Mouse (Mus musculus) liver, adult 2 months (tissue): Measurements from ENCODE around the gene Nr4a1. TPM values are rescaled to one million over a fixed set of nuclear protein-coding genes. Genes with fewer than 3 reads are reported as not detected.

ENCODE experiments used
- DNase-seq: peaks from one replicate; pipeline ENCODE4 v3.0.0-alpha.2; 2011; ENCODE audit warnings: low read depth, low spot score; ENCODE audit errors: extremely low read depth
- H3K27ac ChIP-seq: fragments of 200-500 bp; replicated peaks from 2 replicates; pipeline ENCODE4 v1.5.1; 2012; ENCODE audit warnings: low read depth, mild to moderate bottlenecking, control low read depth, inconsistent platforms, low read length; ENCODE audit not compliant: insufficient read depth
- H3K27me3 ChIP-seq: fragments of 200-500 bp; 2 replicates; pipeline ENCODE4 v1.6.1; 2012; ENCODE audit warnings: mild to moderate bottlenecking, moderate library complexity, low read length, inconsistent platforms; ENCODE audit not compliant: control insufficient read depth, insufficient read depth
- H3K36me3 ChIP-seq: fragments of 200-500 bp; 2 replicates; pipeline ENCODE4 v1.6.1; 2012; ENCODE audit warnings: low read length, inconsistent platforms; ENCODE audit not compliant: control insufficient read depth, insufficient read depth
- H3K4me1 ChIP-seq: fragments of 200-500 bp; 2 replicates; pipeline ENCODE4 v1.6.1; 2011; ENCODE audit warnings: low read length; ENCODE audit not compliant: control insufficient read depth, insufficient read depth
- H3K4me3 ChIP-seq: fragments of 200-500 bp; 2 replicates; pipeline ENCODE4 v1.5.1; 2011; ENCODE audit warnings: low read depth, mild to moderate bottlenecking, control low read depth, low read length, moderate library complexity; ENCODE audit not compliant: insufficient read depth
- H3K79me2 ChIP-seq: fragments of 200-500 bp; 2 replicates; pipeline ENCODE4 v1.6.1; 2012; ENCODE audit warnings: inconsistent platforms, mild to moderate bottlenecking, low read length, moderate library complexity; ENCODE audit not compliant: control insufficient read depth, insufficient read depth
- H3K9ac ChIP-seq: fragments of 200-500 bp; 2 replicates; pipeline ENCODE4 v1.6.1; 2012; ENCODE audit warnings: low read depth, mild to moderate bottlenecking, control low read depth, inconsistent platforms, low read length
- CTCF ChIP-seq: fragments of 200-500 bp; IDR thresholded peaks from 2 replicates; pipeline ENCODE4 v1.5.1; 2011; ENCODE audit warnings: low read depth, low read length, control low read depth
- POLR2A ChIP-seq: fragments of 200-500 bp; IDR thresholded peaks from 2 replicates; pipeline ENCODE4 v1.6.1; 2011; ENCODE audit warnings: low read length, control low read depth; ENCODE audit not compliant: insufficient read depth; ENCODE audit errors: extremely low read depth
- WGBS: fragments of 180-500 bp; shearing (Covaris S2); methylation state at CpG from one replicate; pipeline ENCODE4 v1.1.7; 2018; 5-methylcytosine and 5-hydroxymethylcytosine counted together
- polyA plus RNA-seq: library from polyadenylated mRNA; depleted of rRNA; stranded (reverse); fragments of >200 nt; gene quantifications from 2 replicates; pipeline ENCODE4 v1.2.3, GENCODE M21; 2012
- total RNA-seq: library from RNA; depleted of rRNA; stranded (reverse); fragments of >200 nt; gene quantifications from 2 replicates; pipeline ENCODE4 v1.2.3, GENCODE M21; 2014

The Nr4a1 gene
- total and polyA plus RNA-seq, 2 experiments = 0.18 to 0.89 TPM

DNA sequence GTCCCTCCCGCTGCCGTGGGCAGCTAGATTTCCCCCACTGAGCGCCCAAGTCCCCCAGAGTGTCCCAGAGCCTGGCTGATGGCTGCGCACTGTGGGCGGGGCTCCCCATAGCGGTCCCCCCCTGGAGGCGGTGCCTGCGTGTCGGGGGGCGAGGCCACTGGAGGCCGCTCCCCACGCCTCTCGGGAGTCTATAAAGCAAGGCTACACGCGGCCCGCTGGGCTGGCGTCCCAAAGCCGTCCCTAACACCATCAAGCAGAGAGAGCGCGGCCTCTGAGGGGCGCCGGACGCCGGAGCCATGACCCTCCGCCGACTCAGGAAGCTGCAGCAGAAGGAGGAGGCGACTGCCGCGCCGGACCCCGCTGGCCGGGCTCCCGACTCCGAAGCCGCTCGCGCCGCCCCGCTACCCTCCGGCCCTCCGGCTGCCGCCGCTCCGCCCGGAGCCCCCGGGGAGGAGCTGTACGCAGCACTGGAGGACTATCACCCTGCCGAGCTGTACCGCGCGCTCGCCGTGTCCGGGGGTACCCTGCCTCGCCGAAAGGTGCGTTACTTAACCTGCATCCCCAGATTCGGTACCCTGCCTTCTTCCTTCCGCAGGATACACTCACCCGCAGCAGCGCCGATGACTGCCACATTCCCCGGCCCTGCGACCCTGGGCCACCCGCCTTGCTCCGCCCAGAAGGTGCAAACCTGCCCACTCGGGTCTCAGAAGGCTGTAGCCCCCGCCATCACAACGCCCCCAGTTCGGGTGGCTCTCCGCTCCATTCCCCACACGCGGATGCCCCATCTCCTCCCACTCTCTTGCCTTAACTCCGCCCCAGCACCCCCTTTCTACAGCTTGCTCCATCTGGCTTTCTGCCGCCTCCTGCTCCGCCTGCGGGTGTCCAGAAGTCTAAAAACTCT lies 29.8 kb upstream of the Nr4a1 start, which contains the start of gene Grasp:
Gene Grasp (plus strand): TSS at position 183 of the 901 bp plus-strand sequence.
- H3K27ac ChIP-seq = peak within 1 kb of the TSS; percentile 56
- peak within 1 kb of the TSS; percentile 81 for H3K4me3 ChIP-seq
- peak; percentile 24 for DNase-seq
- H3K79me2 ChIP-seq = no peaks in the 10 kb centered on the region
- H3K27me3 ChIP-seq = peaks cover 5% of the 10 kb centered on the region; the same call in 1 of the 2 replicates
- 3% methylated on average over 76 of the region's 77 CpGs for WGBS
- TF ChIP-seq CTCF (no peak), POLR2A (peak; percentile 82)
- no peaks in the 10 kb centered on the region for H3K36me3 ChIP-seq
- H3K9ac ChIP-seq = peak within 1 kb of the TSS; percentile 68
- no peaks in the 10 kb centered on the region for H3K4me1 ChIP-seq

DNA sequence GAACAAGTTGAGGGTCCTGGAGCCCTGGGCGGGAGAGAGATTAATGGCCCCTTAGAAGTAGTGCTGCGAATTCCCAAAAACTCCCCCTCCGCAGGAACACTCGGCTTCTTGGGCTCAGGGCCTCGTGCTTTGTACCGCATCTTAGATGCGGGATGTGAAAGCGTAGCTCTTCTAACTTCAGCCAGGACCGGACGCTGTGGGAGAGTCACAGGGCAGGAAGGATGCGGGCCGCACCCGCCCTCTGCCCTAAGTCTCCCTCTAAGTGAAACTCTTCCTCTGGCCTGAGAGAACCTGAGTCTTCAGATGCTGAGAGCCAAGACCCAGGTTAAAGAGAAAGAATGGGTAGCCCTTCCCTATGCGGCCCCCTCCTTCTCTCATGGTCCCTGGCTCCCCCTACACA lies 29.1 kb upstream of the Nr4a1 start:
- Histone ChIP-seq H3K4me3 (peak overlapping the region; percentile 81), H3K4me1 (no peaks in the 10 kb centered on the region), H3K27me3 (peaks cover 5% of the 10 kb centered on the region; the same call in 1 of the 2 replicates), H3K27ac (peak overlapping the region; percentile 56), H3K79me2 (no peaks in the 10 kb centered on the region), H3K36me3 (no peaks in the 10 kb centered on the region), H3K9ac (peak overlapping the region; percentile 68)
- no peak for DNase-seq
- 60% methylated on average over 14 of the region's 14 CpGs for WGBS
- TF ChIP-seq CTCF = no peak
- TF ChIP-seq POLR2A = no peak

DNA sequence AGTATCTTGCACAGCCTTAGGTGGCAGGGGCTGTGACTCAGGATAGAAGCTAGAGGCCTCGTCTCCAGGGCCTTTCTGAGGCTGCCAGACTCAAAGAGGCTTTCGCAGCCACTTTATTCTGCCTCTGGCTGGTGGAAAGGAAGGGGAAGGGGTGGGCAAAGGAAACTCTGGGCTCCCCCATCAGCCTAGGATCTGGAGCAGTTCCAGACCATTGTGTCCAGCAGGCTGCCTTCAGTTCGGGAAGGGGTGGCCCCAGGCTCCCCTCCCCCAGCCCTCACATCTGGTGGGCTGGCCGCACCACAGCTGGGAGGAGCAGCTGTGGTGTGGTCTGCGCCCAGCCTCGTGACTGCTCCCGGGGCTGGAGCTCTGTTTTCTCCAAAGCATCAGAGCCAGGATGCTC lies 26.1 kb upstream of the Nr4a1 start:
- Histone ChIP-seq H3K79me2 (no peaks in the 10 kb centered on the region), H3K27ac (peak overlapping the region; percentile 50), H3K4me3 (no peak overlapping the region), H3K27me3 (peaks cover 5% of the 10 kb centered on the region; the same call in 1 of the 2 replicates), H3K4me1 (no peaks in the 10 kb centered on the region), H3K9ac (no peak overlapping the region), H3K36me3 (no peaks in the 10 kb centered on the region)
- no peak for DNase-seq
- TF ChIP-seq POLR2A = no peak
- no peak for TF ChIP-seq CTCF
- WGBS = 83% methylated on average over 7 of the region's 7 CpGs

DNA sequence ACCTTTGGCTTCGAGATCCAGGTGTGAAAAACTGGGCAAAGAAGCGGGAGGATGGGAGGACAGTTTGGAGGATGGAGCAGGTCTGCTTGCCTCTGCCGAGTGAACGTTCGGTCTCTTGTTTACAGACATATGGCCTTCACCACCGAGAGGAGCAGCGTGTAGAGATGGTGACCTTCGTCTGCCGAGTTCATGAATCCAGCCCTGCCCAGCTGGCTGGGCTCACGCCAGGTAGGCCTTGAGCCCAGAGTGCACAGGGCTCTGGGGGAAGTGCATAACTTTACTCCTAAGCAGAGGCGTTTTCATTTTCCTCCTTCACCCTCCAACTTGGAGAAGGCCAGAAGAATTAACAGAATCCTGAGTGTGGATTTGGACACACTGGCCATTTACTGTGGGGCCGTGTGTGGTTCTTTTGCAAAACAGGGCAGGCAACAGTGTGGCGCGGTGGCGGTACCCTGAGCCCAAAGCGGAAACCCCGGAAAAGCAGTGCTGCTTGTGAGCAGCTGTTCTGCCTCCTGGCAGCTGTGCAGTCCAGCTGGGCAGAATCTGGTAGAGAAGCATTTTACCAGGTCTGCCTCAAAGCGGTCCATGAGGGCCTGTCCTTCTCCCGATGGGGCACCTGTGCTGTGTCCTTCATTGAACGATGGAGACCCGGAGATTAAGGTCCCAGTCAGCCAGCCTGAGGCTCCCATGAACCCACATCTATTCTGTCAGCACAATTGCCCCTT lies 25.0 kb upstream of the Nr4a1 start:
- no peaks in the 10 kb centered on the region for H3K4me1 ChIP-seq
- no peak overlapping the region for H3K27ac ChIP-seq
- DNase-seq = peak; percentile 60
- no peaks in the 10 kb centered on the region for H3K36me3 ChIP-seq
- H3K27me3 ChIP-seq = peaks cover 5% of the 10 kb centered on the region; the same call in 1 of the 2 replicates
- H3K79me2 ChIP-seq = no peaks in the 10 kb centered on the region
- H3K4me3 ChIP-seq = no peak overlapping the region
- 53% methylated on average over 21 of the region's 21 CpGs for WGBS
- no peak overlapping the region for H3K9ac ChIP-seq
- TF ChIP-seq CTCF (no peak), POLR2A (no peak)

DNA sequence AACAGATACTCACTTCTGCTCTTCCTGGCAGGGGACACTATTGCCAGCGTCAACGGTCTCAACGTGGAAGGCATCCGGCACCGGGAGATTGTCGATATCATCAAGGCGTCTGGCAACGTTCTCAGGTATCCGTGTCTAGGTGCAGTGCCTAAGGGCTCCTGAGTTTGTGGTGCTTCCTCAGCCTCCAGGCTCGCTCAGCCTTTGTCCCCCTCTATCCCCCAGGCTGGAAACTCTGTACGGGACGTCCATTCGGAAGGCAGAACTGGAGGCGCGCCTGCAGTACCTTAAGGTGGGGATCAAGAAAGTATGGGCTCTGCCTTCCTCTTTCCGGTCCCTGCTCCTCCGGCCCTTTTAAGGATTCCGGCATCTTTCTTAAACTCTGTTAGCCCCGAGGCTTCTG lies 23.6 kb upstream of the Nr4a1 start:
- WGBS = 96% methylated on average over 19 of the region's 19 CpGs
- no peak for DNase-seq
- TF ChIP-seq POLR2A (no peak), CTCF (no peak)
- Histone ChIP-seq H3K79me2 (no peaks in the 10 kb centered on the region), H3K27ac (no peak overlapping the region), H3K9ac (no peak overlapping the region), H3K4me3 (no peak overlapping the region), H3K4me1 (no peaks in the 10 kb centered on the region), H3K27me3 (no peaks in the 10 kb centered on the region), H3K36me3 (no peaks in the 10 kb centered on the region)
